Mouse (Mus musculus): ENCODE measurements around the gene Znrd1as. TPM values are rescaled to one million over a fixed set of nuclear protein-coding genes. Genes with fewer than 3 reads are reported as not detected.
"Not testable (repeated sequence)": the region's sequence is repeated elsewhere in the genome, so short reads cannot be mapped to it uniquely, and the experiment has no call there.

The Znrd1as gene
- total RNA-seq, 2 experiments from 2014 or later = 4.3 to 4.6 TPM

DNA sequence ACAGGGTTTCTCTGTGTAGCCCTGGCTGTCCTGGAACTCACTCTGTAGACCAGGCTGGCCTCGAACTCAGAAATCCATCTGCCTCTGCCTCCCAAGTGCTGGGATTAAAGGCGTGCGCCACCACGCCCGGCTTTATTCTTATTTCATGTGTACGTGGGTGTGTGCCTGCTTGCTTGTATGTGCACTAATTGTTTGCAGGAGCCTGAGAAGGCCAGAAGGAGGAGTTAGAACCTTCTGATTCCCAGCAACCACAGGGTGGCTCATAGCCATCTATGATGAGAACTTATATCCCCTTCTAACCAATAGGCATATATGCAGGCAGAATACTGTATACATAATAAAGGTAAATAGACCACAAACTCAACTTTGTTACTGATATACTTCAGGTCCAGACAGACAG, 32.2 kb downstream of the Znrd1as start:
- intact Hi-C loops (cut with DNase I); DNase-seq (ENCODE audit: low spot score in 2 of 2): not testable (repeated sequence)

DNA sequence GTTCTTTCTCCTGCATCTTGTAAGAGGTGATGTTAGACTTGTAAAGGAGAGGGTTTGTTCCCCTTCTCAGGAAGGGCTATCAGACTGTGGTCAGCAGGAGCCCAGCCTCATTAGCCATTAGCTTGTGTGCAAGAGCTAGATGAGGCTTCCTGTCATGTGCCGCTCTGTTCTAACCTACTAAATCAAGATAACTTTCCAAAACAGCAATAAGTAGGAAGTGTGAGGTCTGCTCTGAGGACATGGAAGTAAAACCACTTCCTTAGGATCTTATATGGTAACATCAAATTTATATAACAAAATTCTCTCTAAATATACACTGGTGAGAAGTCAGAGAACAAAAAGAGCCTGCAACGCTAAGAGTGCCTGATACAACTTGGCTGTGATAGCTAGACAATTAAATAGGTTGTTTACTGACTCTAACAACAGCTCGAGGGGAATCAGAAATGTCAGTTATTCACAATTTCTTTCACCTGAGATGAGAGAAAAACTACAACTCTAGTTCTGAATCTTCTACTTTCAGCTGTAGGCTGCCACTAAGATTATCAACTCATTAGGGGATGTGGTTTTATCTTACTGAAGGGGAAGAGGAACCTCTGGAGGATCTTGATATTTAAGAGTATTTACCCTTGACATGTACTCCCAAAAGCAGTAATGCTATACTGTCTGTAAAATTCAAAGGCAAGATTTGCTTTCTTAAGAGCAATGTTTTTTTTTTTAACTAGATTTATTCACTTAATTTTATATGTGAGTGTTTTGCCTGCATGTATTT, 34.1 kb downstream of the Znrd1as start:
- intact Hi-C loops (cut with DNase I) = no loop called here
- peak in 1 of 2 experiments; percentile 15 for DNase-seq (ENCODE audit: low spot score in 2 of 2)

DNA sequence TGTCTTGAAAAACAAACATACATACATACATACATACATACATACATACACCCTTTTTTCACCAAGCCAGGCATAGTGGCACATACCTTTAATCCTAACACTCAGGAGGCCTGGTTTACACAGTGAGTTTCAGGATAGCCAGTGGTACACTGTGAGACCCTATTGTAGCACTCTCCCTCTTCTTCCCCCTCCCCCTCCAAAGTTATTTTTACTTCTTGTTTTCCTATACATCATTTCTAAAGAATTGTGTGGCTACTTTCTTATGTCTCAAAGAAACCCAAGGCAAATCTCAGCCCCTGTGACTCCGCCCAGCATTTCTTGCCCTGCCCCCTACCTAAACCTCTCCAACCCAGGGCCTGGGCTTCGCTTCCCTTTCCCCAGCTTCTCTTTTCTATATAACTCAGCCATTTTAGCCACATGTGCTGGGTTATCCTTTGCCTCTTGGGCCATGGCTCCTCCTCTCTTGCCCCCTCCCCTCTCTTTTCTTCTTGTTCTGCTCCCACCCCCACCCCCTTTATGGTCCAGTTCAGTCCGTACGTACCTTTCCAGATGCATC, 35.5 kb downstream of the Znrd1as start:
- no peak for DNase-seq (ENCODE audit: low spot score in 2 of 2)
- intact Hi-C loops (cut with DNase I) = no loop called here

DNA sequence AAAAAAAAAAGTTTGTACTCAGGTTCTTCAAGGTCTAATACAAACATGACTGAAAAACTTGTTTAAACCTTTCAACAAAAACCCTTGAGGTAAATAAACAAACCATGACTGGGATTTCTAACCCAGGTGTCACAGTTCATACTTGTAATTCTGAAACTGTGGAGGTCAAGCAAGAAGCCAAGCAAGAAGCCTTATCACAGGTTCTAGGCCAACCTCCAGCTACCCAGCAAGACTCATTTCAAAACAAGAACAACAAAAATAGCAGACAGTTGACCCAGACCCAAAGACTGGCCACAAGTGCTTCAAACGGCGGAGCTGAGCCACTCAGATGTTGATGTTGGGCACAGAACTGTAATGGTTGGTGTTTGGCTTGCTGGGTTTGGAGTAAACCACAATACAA, 36.1 kb downstream of the Znrd1as start:
- DNase-seq (ENCODE audit: low spot score in 2 of 2) = no peak
- intact Hi-C loops (cut with DNase I) = no loop called here

DNA sequence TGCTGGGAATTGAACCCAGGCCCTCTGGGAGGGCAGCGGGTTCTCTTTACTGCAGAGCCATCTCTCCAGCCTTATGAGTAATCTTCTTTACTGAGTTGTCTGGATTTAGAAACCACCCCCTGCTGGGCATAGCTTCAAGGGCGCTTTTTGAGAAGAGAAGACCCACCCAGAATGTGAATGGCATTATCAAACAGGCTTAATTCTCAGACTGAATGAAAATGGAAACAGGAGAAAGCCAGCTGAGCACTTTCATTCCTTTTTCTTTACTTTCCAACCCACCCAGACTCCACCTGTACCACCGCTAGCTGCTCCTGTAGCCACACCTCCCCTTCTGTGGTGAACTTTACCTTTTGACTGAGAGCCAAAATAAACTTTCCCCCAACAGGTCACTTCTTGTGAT, 37.1 kb downstream of the Znrd1as start:
- no peak for DNase-seq (ENCODE audit: low spot score in 2 of 2)
- intact Hi-C loops (cut with DNase I) = no loop called here

GRCm38 (mm10) chr17:36997033-36997735, 38.8 kb downstream of the Znrd1as start:
- intact Hi-C loops (cut with DNase I) = no loop called here
- DNase-seq (ENCODE audit: low spot score in 2 of 2) = peak; percentile 66 to 82

- intact Hi-C loops (cut with DNase I) = no loop called here
- no peak for DNase-seq (ENCODE audit: low spot score in 2 of 2)
Measured at GRCm38 (mm10) chr17:36998477-36998876, 40.1 kb downstream of the Znrd1as start.

DNA sequence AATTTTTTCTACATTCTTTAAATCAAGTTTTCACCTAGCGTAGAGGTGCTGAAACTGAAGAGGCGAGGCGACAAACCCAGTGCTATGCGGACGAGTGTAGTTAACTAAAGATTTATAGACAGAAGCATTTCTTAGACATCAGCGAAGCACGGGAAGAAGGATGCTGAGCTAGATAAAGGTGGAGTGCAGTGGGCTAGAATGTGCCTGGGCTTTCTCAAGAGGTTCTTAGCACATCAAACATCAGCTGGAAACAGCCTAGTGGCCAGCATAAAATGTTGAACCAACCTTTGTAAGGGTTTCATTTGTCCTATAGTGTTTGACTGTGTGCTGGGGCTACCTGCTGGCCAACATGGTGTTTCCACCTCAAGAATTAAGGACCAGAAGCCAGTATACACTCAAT, 42.5 kb downstream of the Znrd1as start, which contains the start of gene Zfp57:
Gene Zfp57 (plus strand): TSS at position 301 of the 400 bp plus-strand sequence.
- intact Hi-C loops (cut with DNase I) = no loop called here
- no peak for DNase-seq (ENCODE audit: low spot score in 2 of 2)

DNA sequence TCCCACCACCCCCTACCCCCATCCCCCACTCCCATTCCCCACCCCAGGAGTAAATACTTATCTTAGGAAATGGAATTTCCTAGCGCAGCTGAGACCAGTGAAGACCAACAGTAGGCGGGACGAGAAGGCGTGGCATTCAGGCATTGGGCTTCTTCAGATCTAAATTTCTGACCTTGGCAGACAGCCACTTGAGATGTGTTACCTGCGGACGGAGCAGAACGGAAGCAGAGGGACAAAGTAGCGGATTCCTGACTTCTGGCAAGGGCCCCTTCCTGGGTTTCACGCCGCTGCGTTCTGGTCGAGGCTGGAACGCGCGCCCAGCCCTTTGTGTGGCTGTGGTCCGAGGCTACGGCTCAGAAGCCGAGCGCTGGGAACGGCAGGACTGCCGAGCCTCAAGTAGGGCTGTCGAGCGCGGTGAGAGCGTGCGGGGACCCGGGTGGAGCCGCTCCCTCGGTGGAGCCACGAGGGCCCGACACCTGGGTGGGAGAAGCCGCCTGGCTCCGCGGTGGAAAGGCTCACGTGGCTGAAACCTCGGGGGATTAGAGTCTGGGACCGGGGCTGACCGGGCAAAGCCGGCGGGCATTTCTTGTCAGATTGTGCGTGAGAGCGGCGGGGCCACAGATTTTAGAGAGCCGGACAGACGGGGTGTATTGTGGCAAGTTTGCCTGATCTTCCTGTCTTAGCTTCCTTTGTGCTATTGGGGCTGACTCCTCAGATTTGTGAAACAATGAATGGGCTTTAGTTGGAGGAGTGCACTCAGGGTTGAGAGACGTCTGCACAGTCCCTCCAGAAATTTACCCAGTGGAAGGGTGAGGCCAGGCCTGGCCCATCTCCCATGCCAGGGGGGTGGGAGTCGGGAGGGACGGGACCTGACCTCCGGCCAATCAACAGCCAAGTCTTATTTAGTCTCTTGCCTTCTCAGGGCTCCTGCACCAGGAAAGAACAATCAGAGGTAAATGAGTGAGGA, 44.3 kb downstream of the Znrd1as start:
- intact Hi-C loops (cut with DNase I) = loop anchor here (2.0 kb wide), 1 partner anchor 44 kb away; no protein-coding TSS in a partner anchor
- peak; percentile 35 to 41 for DNase-seq (ENCODE audit: low spot score in 2 of 2)

DNA sequence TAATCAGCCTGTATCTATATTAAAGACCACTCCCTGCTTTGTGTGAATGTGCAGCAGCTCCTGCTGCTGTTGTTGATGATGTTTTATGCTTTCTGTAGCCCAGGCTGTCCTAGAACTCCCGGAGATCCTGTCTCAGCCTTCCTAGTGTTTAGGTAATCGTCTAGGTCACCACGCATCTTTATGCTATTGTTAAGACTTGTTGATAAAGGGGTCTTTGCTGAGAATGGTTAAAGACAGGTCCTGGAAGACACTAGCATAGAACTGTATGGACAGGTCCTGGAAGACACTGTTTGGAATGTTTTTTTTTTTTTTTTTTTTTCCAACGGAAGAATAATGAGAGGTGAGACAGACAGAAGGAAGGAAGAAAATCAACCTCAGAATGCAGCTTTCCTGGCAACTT, 45.0 kb downstream of the Znrd1as start:
- no peak for DNase-seq (ENCODE audit: low spot score in 2 of 2)

DNA sequence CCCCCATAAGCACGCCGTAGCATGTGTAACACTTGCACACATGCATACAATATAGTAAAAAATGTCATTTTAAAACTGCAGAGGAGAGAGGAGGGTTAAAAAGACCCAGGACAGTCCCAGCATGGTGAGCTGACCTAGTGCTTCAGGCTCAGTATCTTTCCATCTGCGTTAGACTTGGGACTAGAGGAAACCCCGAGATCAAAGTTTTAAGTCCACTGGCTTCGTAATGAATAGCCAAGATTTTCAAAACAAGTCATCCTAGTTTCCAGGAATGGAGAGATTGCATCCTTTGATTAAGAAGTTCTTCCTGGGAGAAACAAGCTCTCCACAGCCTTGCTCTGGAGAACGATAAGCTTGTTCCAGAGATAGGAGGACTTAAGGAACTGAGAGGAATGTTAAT, 49.8 kb downstream of the Znrd1as start:
- intact Hi-C loops (cut with DNase I) = no loop called here
- no peak for DNase-seq (ENCODE audit: low spot score in 2 of 2)

More for the DNA sequence above, 45.0 kb downstream of the Znrd1as start:
- intact Hi-C loops (cut with DNase I) = loop anchor here (2.0 kb wide), 1 partner anchor 43 kb away; no protein-coding TSS in a partner anchor

DNA sequence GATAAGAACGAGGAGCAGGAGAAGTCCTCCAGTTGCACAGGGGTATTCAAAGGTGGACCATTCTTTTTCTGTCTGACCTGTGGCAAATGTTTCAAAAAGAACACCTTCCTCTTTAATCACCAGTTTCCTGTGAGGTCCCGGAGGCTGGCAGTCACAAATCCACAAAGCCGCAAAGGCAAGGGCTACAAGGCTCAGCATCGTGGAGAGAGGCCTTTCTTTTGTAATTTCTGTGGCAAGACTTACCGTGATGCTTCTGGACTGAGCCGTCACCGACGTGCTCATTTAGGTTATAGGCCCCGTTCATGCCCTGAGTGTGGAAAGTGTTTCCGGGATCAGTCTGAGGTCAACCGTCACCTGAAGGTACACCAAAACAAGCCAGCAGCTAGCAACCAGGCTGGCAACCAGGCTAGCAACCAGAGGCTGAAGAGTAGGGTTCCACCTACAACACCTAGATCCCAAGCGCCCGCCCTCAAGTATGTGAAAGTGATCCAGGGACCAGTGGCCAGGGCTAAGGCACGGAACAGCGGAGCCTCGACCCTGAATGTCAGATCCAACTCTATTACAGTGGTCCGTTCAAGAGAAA, 51.2 kb downstream of the Znrd1as start:
- intact Hi-C loops (cut with DNase I) = no loop called here
- no peak for DNase-seq (ENCODE audit: low spot score in 2 of 2)

- intact Hi-C loops (cut with DNase I) = no loop called here
- DNase-seq (ENCODE audit: low spot score in 2 of 2) = no peak
Measured at GRCm38 (mm10) chr17:37011719-37012118, 53.3 kb downstream of the Znrd1as start.

- intact Hi-C loops (cut with DNase I) = no loop called here
- DNase-seq (ENCODE audit: low spot score in 2 of 2) = no peak
Measured at GRCm38 (mm10) chr17:37012141-37012540, 53.7 kb downstream of the Znrd1as start.

Other genes with a start within 250 kb of the Znrd1as start
- not detected for gene H2-M10.5, start 185.7 kb upstream of the Znrd1as start, total RNA-seq (2021)
- gene H2-M10.6, start 146.4 kb upstream of the Znrd1as start, total RNA-seq (2021) = not detected
- 10 to 100 TPM; 20.8 to 25.0 TPM for gene Trim26, start 121.5 kb upstream of the Znrd1as start, total RNA-seq (2021)
- not detected for gene Trim15, start 91.4 kb upstream of the Znrd1as start, total RNA-seq (2021)
- gene Trim10, start 89.0 kb upstream of the Znrd1as start, total RNA-seq (2021) = under 1 TPM in 1 of 2 experiments, not detected in 1; 0.15 TPM
- gene Trim40, start 68.5 kb upstream of the Znrd1as start, total RNA-seq (2021) = not detected
- gene Trim31, start 60.5 kb upstream of the Znrd1as start, total RNA-seq (2021) = not detected
- gene Rnf39, start 15.7 kb upstream of the Znrd1as start, total RNA-seq (2021) = 1 to 10 TPM; 2.1 to 3.5 TPM
- gene Ppp1r11, start 6.9 kb upstream of the Znrd1as start, total RNA-seq (2021) = 100 to 1,000 TPM; 108 to 109 TPM
- 10 to 100 TPM; 28.4 to 31.8 TPM for gene Znrd1, start within 50 bp of the Znrd1as start, total RNA-seq (2021)
- not detected for gene 2410137M14Rik, start 22.6 kb downstream of the Znrd1as start, total RNA-seq (2021)
- gene H2-M5, start 30.9 kb downstream of the Znrd1as start, total RNA-seq (2021) = 1 to 10 TPM; 1.9 to 2.7 TPM
- gene Zfp57, start 42.6 kb downstream of the Znrd1as start, total RNA-seq (2021) = 10 to 100 TPM; 25.9 to 27.9 TPM
- gene Mog, start 64.8 kb downstream of the Znrd1as start, total RNA-seq (2021) = 10 to 100 TPM; 23.9 to 46.1 TPM
- gene Gabbr1, start 87.4 kb downstream of the Znrd1as start, total RNA-seq (2021) = 100 to 1,000 TPM; 629 to 637 TPM
- under 1 TPM in 1 of 2 experiments, not detected in 1; 0.13 TPM for gene Olfr90, start 129.9 kb downstream of the Znrd1as start, total RNA-seq (2021)
- not detected for gene Olfr91, start 139.7 kb downstream of the Znrd1as start, total RNA-seq (2021)
- not detected for gene Olfr92, start 161.5 kb downstream of the Znrd1as start, total RNA-seq (2021)
- gene Olfr93, start 202.9 kb downstream of the Znrd1as start, total RNA-seq (2021) = not detected
- not detected for gene Ubd, start 235.3 kb downstream of the Znrd1as start, total RNA-seq (2021)
- not detected for gene Olfr94, start 242.4 kb downstream of the Znrd1as start, total RNA-seq (2021)

Measured in left cerebral cortex, postnatal 14 days (tissue).